Mouse (Mus musculus): ENCODE results near the gene Otos. TPM values are rescaled to one million over a fixed set of nuclear protein-coding genes. Genes with fewer than 3 reads are reported as not detected.

Gene Otos
- polyA plus RNA-seq, 1 experiment from 2014 or later, result not detected

DNA sequence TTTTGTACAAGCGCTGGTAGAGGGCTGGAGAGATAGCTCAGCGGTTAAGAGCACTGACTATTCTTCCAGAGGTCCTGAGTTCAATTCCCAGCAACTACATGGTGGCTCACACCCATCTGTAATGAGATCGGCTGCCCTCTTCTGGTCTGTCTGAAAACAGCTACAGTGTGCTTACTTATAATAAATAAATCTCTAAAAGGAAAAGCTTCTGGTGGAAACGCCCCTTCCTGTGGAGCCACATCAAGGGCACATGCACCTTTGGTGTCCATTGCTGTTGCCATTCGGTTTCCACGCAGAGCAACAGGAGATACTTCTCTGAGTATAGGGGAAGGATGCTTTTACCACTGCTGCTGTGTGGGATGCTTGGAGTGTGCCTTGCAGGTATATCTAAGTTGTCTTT is 15.7 kb downstream of the Otos start:
- H3K4me2 ChIP-seq (ENCODE audit: low read depth, low read length), result no peak overlapping the region
- no peaks in the 10 kb centered on the region for H3K9me3 ChIP-seq (ENCODE audit: control insufficient read depth, low read length)
- no peaks in the 10 kb centered on the region for H3K27me3 ChIP-seq (replicated peaks; ENCODE audit: control insufficient read depth, insufficient read depth, low read length)
- no peak for ATAC-seq
- 66% methylated on average over 6 of the region's 6 CpGs for WGBS
- no peaks in the 10 kb centered on the region for H3K4me1 ChIP-seq (ENCODE audit: control insufficient read depth, insufficient read depth, low read length)
- peaks cover 5% of the 10 kb centered on the region; the same call in 1 of the 2 replicates for H3K36me3 ChIP-seq (ENCODE audit: control insufficient read depth, insufficient read depth, low read length)
- H3K9ac ChIP-seq (ENCODE audit: low read depth, low read length), result no peak overlapping the region
- no peak overlapping the region for H3K27ac ChIP-seq (ENCODE audit: low read length)
- H3K4me3 ChIP-seq (ENCODE audit: low read length), result no peak overlapping the region

DNA sequence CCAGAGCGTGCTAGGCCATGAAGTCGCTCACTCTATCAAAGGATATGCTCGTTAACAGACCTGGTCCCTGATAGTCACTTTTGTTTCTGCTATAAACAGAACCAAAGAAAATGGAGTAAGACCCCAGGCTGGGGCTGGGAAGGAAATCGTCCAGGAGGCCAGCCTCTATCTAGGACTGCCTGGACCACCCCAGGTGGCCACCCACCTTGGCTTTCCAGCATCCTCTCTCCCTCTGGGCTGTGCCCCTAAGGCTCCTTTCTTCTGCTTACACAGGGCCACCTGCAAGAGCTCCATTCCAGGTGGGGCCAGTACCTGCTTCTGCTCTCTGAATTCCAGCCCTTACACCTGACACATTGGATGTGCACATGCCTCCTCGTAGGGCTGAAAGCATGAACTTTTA is 16.4 kb downstream of the Otos start:
- no peaks in the 10 kb centered on the region for H3K9me3 ChIP-seq (ENCODE audit: control insufficient read depth, low read length)
- 84% methylated on average over 5 of the region's 5 CpGs for WGBS
- H3K27me3 ChIP-seq (replicated peaks; ENCODE audit: control insufficient read depth, insufficient read depth, low read length), result no peaks in the 10 kb centered on the region
- no peak for ATAC-seq
- H3K36me3 ChIP-seq (ENCODE audit: control insufficient read depth, insufficient read depth, low read length), result peaks cover 5% of the 10 kb centered on the region; the same call in 1 of the 2 replicates
- H3K9ac ChIP-seq (ENCODE audit: low read depth, low read length), result no peak overlapping the region
- H3K4me2 ChIP-seq (ENCODE audit: low read depth, low read length), result no peak overlapping the region
- H3K4me3 ChIP-seq (ENCODE audit: low read length), result no peak overlapping the region
- H3K4me1 ChIP-seq (ENCODE audit: control insufficient read depth, insufficient read depth, low read length), result no peaks in the 10 kb centered on the region
- no peak overlapping the region for H3K27ac ChIP-seq (ENCODE audit: low read length)

DNA sequence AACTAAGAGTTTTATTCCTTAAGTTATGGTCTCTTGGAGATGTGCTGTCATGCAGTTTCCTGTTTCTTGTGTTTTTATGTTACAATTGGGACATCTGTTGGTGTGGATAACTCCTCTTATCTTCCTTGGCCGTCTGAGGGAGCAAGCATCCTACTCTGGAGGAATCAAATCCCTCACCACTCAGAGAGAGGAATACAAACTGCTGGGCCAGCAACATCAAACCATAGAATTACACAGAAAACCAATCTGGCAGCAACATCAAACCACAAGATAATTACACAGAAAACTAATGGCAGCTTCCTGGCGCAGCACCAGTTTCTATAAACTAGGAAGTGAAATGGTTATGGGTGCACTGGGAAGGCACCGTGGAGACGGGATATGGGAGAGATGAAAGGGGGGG is 20.4 kb downstream of the Otos start:
- Histone ChIP-seq H3K27ac (ENCODE audit: low read length) (no peak overlapping the region), H3K36me3 (ENCODE audit: control insufficient read depth, insufficient read depth, low read length) (no peaks in the 10 kb centered on the region), H3K9me3 (ENCODE audit: control insufficient read depth, low read length) (no peaks in the 10 kb centered on the region), H3K9ac (ENCODE audit: low read depth, low read length) (no peak overlapping the region), H3K4me3 (ENCODE audit: low read length) (no peak overlapping the region), H3K27me3 (replicated peaks; ENCODE audit: control insufficient read depth, insufficient read depth, low read length) (no peaks in the 10 kb centered on the region; the same call in 1 of the 2 replicates), H3K4me2 (ENCODE audit: low read depth, low read length) (no peak overlapping the region), H3K4me1 (ENCODE audit: control insufficient read depth, insufficient read depth, low read length) (no peaks in the 10 kb centered on the region)
- ATAC-seq, result no peak
- whole genome bisulfite sequencing, result 69% methylated on average over 4 of the region's 4 CpGs

DNA sequence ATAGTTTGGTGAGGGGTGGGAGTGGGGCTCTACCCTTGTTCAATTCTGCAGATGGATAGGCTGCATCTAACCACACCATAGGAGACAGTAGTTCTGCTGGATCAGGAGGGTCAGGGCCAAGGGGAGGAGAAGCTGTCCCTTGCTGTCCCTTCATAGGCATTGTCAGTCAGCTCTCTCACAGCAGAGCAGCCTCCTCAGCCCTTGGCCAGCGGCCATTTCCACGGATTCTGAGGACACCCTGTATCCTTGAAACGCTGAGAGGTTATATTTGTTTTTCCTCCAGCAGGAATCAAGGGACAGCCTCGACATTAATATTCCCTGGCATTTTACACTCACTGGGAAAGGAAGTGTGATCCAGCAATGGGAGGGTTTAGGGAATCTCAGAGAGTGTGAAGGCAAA is 30.3 kb downstream of the Otos start:
- WGBS, result 53% methylated on average over 4 of the region's 4 CpGs
- H3K9me3 ChIP-seq (ENCODE audit: control insufficient read depth, low read length), result no peaks in the 10 kb centered on the region

DNA sequence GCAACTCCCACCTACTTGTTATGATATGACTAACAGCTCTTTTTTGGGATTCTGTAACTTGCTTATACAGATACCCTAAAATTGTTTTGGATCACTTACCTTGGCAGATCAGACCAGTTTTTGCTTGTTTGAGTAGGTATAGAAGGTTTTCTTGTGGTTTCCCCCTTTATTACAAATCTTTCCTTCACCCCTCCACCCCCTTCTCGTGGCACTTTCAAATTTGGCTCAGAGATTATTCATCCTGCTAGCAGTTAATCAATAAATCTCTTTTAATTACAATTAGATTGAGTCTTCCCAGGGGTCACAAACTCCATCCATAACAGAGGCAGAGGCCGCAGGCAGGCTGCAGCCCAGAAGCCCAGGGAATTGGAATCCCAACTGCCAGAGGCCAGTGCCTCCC is 31.2 kb downstream of the Otos start, which contains the start of gene Olfr12:
Gene Olfr12, plus strand, starts transcription at position 301 of the 400 bp plus-strand sequence.
- Histone ChIP-seq H3K9ac (ENCODE audit: low read depth, low read length) (no peak within 1 kb of the TSS), H3K9me3 (ENCODE audit: control insufficient read depth, low read length) (no peaks in the 10 kb centered on the region), H3K4me2 (ENCODE audit: low read depth, low read length) (no peak within 1 kb of the TSS), H3K4me3 (ENCODE audit: low read length) (no peak within 1 kb of the TSS), H3K27me3 (replicated peaks; ENCODE audit: control insufficient read depth, insufficient read depth, low read length) (no peaks in the 10 kb centered on the region), H3K27ac (ENCODE audit: low read length) (no peak within 1 kb of the TSS), H3K36me3 (ENCODE audit: control insufficient read depth, insufficient read depth, low read length) (no peaks in the 10 kb centered on the region), H3K4me1 (ENCODE audit: control insufficient read depth, insufficient read depth, low read length) (no peaks in the 10 kb centered on the region)
- no peak for ATAC-seq
- WGBS, result 57% methylated on average over 2 of the region's 2 CpGs

More for the DNA sequence above, 30.3 kb downstream of the Otos start:
- H3K9ac ChIP-seq (ENCODE audit: low read depth, low read length), result no peak overlapping the region
- no peak for ATAC-seq
- no peaks in the 10 kb centered on the region for H3K27me3 ChIP-seq (replicated peaks; ENCODE audit: control insufficient read depth, insufficient read depth, low read length)
- H3K4me2 ChIP-seq (ENCODE audit: low read depth, low read length), result no peak overlapping the region
- H3K4me1 ChIP-seq (ENCODE audit: control insufficient read depth, insufficient read depth, low read length), result no peaks in the 10 kb centered on the region
- no peak overlapping the region for H3K27ac ChIP-seq (ENCODE audit: low read length)
- no peak overlapping the region for H3K4me3 ChIP-seq (ENCODE audit: low read length)
- no peaks in the 10 kb centered on the region for H3K36me3 ChIP-seq (ENCODE audit: control insufficient read depth, insufficient read depth, low read length)

DNA sequence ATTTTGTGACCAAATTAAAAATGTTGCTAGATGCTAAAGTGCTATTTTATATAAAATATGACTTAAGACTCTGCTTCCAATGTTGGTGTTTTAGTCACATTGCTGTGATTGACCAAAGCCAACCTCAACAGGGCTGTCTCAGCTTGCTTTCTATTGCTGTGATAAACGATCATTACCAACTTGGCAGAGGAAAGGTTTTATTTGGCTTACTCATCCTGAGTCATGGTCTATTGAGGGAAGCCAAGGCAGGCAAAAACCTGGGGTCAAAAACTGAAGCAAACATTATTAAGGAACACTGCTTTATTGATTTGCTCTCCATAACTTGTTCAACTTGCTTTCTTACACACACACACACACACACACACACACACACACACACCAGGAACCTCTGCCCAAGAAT is 32.6 kb downstream of the Otos start:
- no peak overlapping the region for H3K4me3 ChIP-seq (ENCODE audit: low read length)
- 77% methylated on average over 1 of the region's 1 CpGs for WGBS
- no peak overlapping the region for H3K9ac ChIP-seq (ENCODE audit: low read depth, low read length)
- ATAC-seq, result no peak
- H3K27me3 ChIP-seq (replicated peaks; ENCODE audit: control insufficient read depth, insufficient read depth, low read length), result no peaks in the 10 kb centered on the region
- H3K4me1 ChIP-seq (ENCODE audit: control insufficient read depth, insufficient read depth, low read length), result no peaks in the 10 kb centered on the region
- no peaks in the 10 kb centered on the region for H3K36me3 ChIP-seq (ENCODE audit: control insufficient read depth, insufficient read depth, low read length)
- no peak overlapping the region for H3K27ac ChIP-seq (ENCODE audit: low read length)
- H3K9me3 ChIP-seq (ENCODE audit: control insufficient read depth, low read length), result no peaks in the 10 kb centered on the region
- no peak overlapping the region for H3K4me2 ChIP-seq (ENCODE audit: low read depth, low read length)

DNA sequence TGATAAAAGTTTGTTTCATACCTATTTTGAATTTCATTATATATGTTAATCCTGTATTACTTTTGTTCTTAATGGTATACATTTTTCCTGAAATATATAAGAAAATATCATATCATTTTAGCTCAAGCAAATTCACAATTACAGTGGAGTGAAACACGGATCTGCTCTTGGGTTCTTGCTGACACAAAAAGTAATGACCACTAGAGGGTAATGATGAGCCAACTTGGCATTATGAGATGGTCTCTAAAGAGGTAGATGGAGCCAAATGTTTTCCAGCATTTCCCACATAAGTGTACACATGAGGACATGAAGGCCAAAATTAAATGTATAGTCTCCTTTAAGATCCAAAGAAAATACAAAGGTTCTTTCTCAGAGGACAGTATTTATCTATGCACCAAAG is 34.1 kb downstream of the Otos start:
- H3K4me2 ChIP-seq (ENCODE audit: low read depth, low read length), result no peak overlapping the region
- no peaks in the 10 kb centered on the region for H3K27me3 ChIP-seq (replicated peaks; ENCODE audit: control insufficient read depth, insufficient read depth, low read length)
- H3K9ac ChIP-seq (ENCODE audit: low read depth, low read length), result no peak overlapping the region
- whole genome bisulfite sequencing, result 4% methylated on average over 1 of the region's 1 CpGs
- H3K9me3 ChIP-seq (ENCODE audit: control insufficient read depth, low read length), result no peaks in the 10 kb centered on the region
- no peak overlapping the region for H3K4me3 ChIP-seq (ENCODE audit: low read length)
- H3K27ac ChIP-seq (ENCODE audit: low read length), result no peak overlapping the region
- ATAC-seq, result no peak
- H3K4me1 ChIP-seq (ENCODE audit: control insufficient read depth, insufficient read depth, low read length), result no peaks in the 10 kb centered on the region
- H3K36me3 ChIP-seq (ENCODE audit: control insufficient read depth, insufficient read depth, low read length), result no peaks in the 10 kb centered on the region

DNA sequence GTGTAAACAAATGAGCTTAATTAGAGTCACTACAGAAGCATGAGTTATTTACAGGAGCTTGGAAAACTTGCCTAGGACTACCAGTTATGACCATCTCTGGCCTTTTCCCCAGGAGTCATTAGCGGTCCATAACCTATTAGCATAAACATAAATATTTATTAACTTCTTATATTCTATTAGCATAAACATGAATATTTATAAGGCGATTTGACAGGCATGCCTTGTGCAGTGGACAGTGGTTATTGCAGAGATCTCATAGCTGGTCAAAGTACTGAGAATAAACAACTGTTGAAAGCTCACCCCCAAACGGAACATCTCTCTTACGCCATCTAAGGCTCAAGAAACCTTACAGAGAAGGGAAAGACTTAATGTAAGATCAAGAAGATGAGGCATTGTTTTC is 35.5 kb downstream of the Otos start:
- Histone ChIP-seq H3K4me3 (ENCODE audit: low read length) (no peak overlapping the region), H3K27me3 (replicated peaks; ENCODE audit: control insufficient read depth, insufficient read depth, low read length) (no peaks in the 10 kb centered on the region), H3K9me3 (ENCODE audit: control insufficient read depth, low read length) (no peaks in the 10 kb centered on the region), H3K27ac (ENCODE audit: low read length) (no peak overlapping the region), H3K4me2 (ENCODE audit: low read depth, low read length) (no peak overlapping the region), H3K9ac (ENCODE audit: low read depth, low read length) (no peak overlapping the region), H3K36me3 (ENCODE audit: control insufficient read depth, insufficient read depth, low read length) (no peaks in the 10 kb centered on the region), H3K4me1 (ENCODE audit: control insufficient read depth, insufficient read depth, low read length) (no peaks in the 10 kb centered on the region)
- no peak for ATAC-seq
- 46% methylated on average over 4 of the region's 4 CpGs for WGBS

DNA sequence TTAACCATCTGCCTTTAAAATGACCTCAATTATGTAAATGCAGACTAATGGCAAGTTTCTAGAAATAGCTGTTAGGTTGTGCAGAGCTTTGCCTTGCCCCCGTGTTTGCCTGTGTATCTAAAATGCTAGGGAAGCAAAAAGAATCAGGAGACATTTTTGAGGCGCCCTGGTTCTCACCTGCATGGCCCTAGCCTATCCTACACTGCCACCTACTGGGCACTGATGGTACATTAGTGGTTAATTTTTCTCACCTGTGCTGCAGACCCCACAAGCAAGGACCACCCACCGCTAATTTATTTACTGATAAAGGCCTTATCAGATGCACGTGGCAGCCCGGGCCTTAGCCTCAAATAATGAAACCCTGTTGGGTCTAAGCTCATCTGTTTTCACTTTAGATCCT is 37.6 kb downstream of the Otos start:
- no peak overlapping the region for H3K9ac ChIP-seq (ENCODE audit: low read depth, low read length)
- H3K4me2 ChIP-seq (ENCODE audit: low read depth, low read length), result no peak overlapping the region
- H3K9me3 ChIP-seq (ENCODE audit: control insufficient read depth, low read length), result no peaks in the 10 kb centered on the region
- H3K27ac ChIP-seq (ENCODE audit: low read length), result no peak overlapping the region
- 5% methylated on average over 5 of the region's 5 CpGs for WGBS
- no peak overlapping the region for H3K4me3 ChIP-seq (ENCODE audit: low read length)
- no peaks in the 10 kb centered on the region for H3K36me3 ChIP-seq (ENCODE audit: control insufficient read depth, insufficient read depth, low read length)
- no peak for ATAC-seq
- H3K4me1 ChIP-seq (ENCODE audit: control insufficient read depth, insufficient read depth, low read length), result no peaks in the 10 kb centered on the region
- no peaks in the 10 kb centered on the region; the same call in 1 of the 2 replicates for H3K27me3 ChIP-seq (replicated peaks; ENCODE audit: control insufficient read depth, insufficient read depth, low read length)

DNA sequence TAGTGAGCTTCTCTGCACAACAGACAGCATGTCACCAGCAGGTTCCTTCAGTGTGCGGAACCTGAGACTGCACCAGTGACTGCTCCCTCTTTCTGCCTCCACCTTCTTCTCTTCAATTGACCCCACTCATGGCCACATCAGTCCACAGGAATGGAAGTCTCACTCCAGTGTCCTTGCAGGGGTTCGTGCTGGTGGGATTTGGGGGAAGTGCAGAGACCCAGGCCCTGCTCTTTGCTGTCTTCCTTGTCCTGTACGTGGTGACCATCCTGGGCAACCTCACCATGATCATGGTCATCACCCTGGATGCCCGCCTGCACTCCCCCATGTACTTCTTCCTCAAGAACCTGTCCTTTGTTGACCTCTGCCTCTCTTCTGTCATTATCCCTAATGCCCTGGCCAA is 40.9 kb downstream of the Otos start:
- 78% methylated on average over 4 of the region's 4 CpGs for WGBS

More for the DNA sequence above, 40.9 kb downstream of the Otos start:
- H3K9ac ChIP-seq (ENCODE audit: low read depth, low read length), result no peak overlapping the region
- ATAC-seq, result no peak
- H3K27ac ChIP-seq (ENCODE audit: low read length), result no peak overlapping the region
- H3K27me3 ChIP-seq (replicated peaks; ENCODE audit: control insufficient read depth, insufficient read depth, low read length), result no peaks in the 10 kb centered on the region; the same call in 1 of the 2 replicates
- H3K36me3 ChIP-seq (ENCODE audit: control insufficient read depth, insufficient read depth, low read length), result no peaks in the 10 kb centered on the region
- H3K4me3 ChIP-seq (ENCODE audit: low read length), result no peak overlapping the region
- H3K4me2 ChIP-seq (ENCODE audit: low read depth, low read length), result no peak overlapping the region
- H3K9me3 ChIP-seq (ENCODE audit: control insufficient read depth, low read length), result no peaks in the 10 kb centered on the region
- no peaks in the 10 kb centered on the region for H3K4me1 ChIP-seq (ENCODE audit: control insufficient read depth, insufficient read depth, low read length)
